Mouse (Mus musculus): ENCODE measurements around the gene Lmf1.

GRCm38 (mm10) chr17:25638442-25638841 is 59.6 kb downstream of the Lmf1 start:
- TF ChIP-seq CTCF (IDR thresholded peaks at IDR 0.05 in 2 of 3, conservative IDR thresholded peaks at IDR 0.05 in 1 of 3; ENCODE audit: control insufficient read depth in 1 of 3, insufficient read depth in 1 of 3, low read depth in 2 of 3, low read length in 3 of 3, poor library complexity in 1 of 3, severe bottlenecking in 1 of 3) (no peak), BHLHE40 (IDR thresholded peaks at IDR 0.05; ENCODE audit: borderline replicate concordance, low read depth, low read length) (no peak), ZNF384 (IDR thresholded peaks at IDR 0.05; ENCODE audit: low read depth, low read length) (no peak)
